Comparison of ENCODE assay signal across 19 mouse cellular contexts in the genomic region with DNA sequence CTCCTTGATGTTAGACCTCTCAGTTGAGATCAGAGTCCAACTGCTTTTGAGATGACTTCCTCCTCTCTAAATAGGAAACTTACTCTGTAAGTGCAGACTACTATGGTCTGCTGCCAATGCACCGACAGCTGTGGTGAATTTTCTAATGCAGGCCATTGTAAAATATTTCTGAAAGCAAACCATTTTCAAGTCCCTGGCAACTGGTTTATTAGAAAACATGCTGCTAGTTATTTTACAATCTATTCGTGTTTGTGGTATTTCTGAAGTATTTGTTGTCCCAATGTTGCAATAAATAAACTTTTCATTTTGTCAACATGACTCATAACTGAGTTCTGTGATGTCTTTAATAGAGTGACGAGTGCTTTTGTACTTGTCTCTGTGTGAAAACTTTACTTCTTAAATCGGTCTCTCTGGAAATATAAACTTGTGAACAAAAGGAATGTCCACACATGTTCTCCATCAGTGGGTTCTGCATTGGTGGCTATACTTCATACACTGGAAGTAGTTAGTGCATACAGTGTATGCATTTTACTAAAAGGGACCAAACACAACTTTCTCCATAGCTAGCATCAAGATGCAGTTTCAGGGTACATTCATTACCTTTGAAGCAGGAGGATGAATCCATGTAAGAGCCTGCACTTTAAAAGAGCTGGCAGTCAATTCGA.
"Had no signal": no experiment of that assay in that cellular context is flagged by ENCODE, and none has a peak within 500 bp of the region (broad histone marks: within the 10 kb centered on the region; RNA-seq: fewer than 3 reads in every experiment).

No protein-coding gene starts in this region.

- H3K36me3 ChIP-seq: midbrain, embryonic 10.5 days; midbrain, embryonic 13.5 days; stomach, embryonic 15.5 days had no signal

- H3K9ac ChIP-seq: liver, embryonic 14.5 days; liver, postnatal 0 days; lung, embryonic 14.5 days; midbrain, embryonic 13.5 days; stomach, embryonic 15.5 days had no signal

- H3K9me3 ChIP-seq: megakaryocyte, embryonic 14.5 days; midbrain, embryonic 10.5 days; midbrain, embryonic 13.5 days; stomach, embryonic 15.5 days had no signal

- H3K4me1 ChIP-seq: megakaryocyte, embryonic 14.5 days; midbrain, embryonic 10.5 days; midbrain, embryonic 13.5 days; stomach, embryonic 15.5 days had no signal

- H3K4me2 ChIP-seq: lung, embryonic 14.5 days; midbrain, embryonic 13.5 days; stomach, embryonic 15.5 days had no signal

- H3K27ac ChIP-seq: liver, embryonic 14.5 days; midbrain, embryonic 10.5 days; midbrain, embryonic 13.5 days; stomach, embryonic 15.5 days had no signal

- ATAC-seq: liver, postnatal 0 days; lung, postnatal 0 days; midbrain, embryonic 13.5 days; midbrain, embryonic 16.5 days had no signal

- DNase-seq: kidney, adult 18-20 months; kidney, adult 9 months; kidney, postnatal 14 days; kidney, postnatal 4 days; left cerebral cortex, postnatal 4 days; liver, postnatal 0 days; lung, embryonic 14.5 days; lung, postnatal 36 days; right cerebral cortex, adult 18-20 months; right cerebral cortex, postnatal 14 days; spleen, adult 18-20 months; thymus, postnatal 25 days had no signal

- H3K27me3 ChIP-seq: megakaryocyte, embryonic 14.5 days; midbrain, embryonic 13.5 days; stomach, embryonic 15.5 days had no signal

- H3K4me3 ChIP-seq: megakaryocyte, embryonic 14.5 days; midbrain, embryonic 10.5 days; midbrain, embryonic 13.5 days; stomach, embryonic 15.5 days had no signal
